Mouse (Mus musculus) cortical plate, adult 2 months (tissue): ENCODE results near the gene Gapt. TPM values are rescaled to one million over a fixed set of nuclear protein-coding genes. Genes with fewer than 3 reads are reported as not detected.
"Not testable (repeated sequence)": the region's sequence is repeated elsewhere in the genome, so short reads cannot be mapped to it uniquely, and the experiment has no call there.

Experiments used
- H3K27ac ChIP-seq: fragments of 200-500 bp; 2 replicates; pipeline ENCODE4 v1.5.1; 2012; ENCODE audit warnings: low read length, control low read depth, inconsistent platforms; ENCODE audit not compliant: insufficient read depth
- H3K4me1 ChIP-seq: fragments of 200-500 bp; 2 replicates; pipeline ENCODE4 v1.6.1; 2011; ENCODE audit warnings: low read length; ENCODE audit not compliant: control insufficient read depth, insufficient read depth
- H3K4me3 ChIP-seq: fragments of 200-500 bp; 2 replicates; pipeline ENCODE4 v1.5.1; 2011; ENCODE audit warnings: mild to moderate bottlenecking, low read length, control low read depth; ENCODE audit not compliant: insufficient read depth
- CTCF ChIP-seq: fragments of 200-500 bp; IDR thresholded peaks from 2 replicates; pipeline ENCODE4 v1.5.1; 2011; ENCODE audit warnings: mild to moderate bottlenecking, control low read depth, low read length; ENCODE audit not compliant: insufficient read depth; ENCODE audit errors: extremely low read depth
- POLR2A ChIP-seq: fragments of 200-500 bp; IDR thresholded peaks from 2 replicates; pipeline ENCODE4 v1.6.1; 2011; ENCODE audit warnings: mild to moderate bottlenecking, low read length, control low read depth; ENCODE audit not compliant: insufficient read depth; ENCODE audit errors: extremely low read depth
- polyA plus RNA-seq: library from polyadenylated mRNA; depleted of rRNA; stranded (reverse); fragments of >200 nt; gene quantifications from 2 replicates; pipeline ENCODE4 v1.2.3, GENCODE M21; 2012

Gene Gapt
- polyA plus RNA-seq, 1 experiment = not detected

DNA sequence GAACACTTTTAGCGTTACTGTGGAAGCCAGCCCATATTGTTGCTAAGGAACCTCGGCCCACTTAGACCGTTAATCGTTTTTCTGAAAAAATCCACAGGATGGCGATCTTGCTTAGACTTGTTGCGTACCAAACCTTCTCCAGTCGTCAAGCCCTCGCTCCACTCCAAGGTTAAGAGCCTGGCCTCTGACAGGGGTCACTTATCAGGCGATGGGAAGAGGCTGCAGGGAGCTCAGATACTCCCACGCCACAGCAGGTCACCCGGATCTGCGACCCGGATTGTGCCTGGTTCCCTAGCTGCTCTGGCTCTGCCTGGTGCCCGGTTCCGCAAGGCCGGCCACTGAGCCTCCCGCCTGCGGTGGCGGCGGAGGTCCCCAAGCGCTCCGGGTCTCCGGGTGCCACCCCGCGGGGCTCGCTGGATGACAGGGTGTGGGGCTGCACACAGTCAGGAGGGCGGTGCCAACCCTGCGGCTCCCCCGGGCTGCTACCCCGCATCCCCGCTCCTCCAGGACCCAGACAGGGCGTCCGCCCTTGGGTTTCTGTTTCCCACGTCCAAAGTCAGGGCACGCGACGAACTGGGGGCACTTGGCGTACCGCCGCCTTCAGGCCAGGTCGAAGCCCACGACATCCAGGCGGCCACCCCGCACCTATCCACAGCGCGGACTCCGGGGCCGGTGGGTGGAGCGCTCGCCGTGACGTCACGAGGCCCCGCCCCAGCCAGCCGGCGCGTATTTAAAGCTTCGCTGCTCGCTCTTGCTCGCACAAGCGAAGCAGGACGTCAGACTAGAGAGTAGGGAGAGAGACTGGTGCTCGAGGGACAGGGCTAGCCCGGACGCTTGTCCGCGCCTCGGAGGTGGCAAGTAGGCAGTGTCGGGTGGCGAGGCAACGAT lies 37.5 kb upstream of the Gapt start, which contains the start of gene Plk2:
Gene Plk2 (plus strand): TSS at position 756 of the 888 bp plus-strand sequence.
- Histone ChIP-seq H3K4me1 (no peaks in the 10 kb centered on the region), H3K27ac (peak within 1 kb of the TSS; percentile 98), H3K4me3 (peak within 1 kb of the TSS; percentile 96)
- peak; percentile 100 for TF ChIP-seq POLR2A
- peak; percentile 62; the same call in 1 of the 2 replicates for TF ChIP-seq CTCF

DNA sequence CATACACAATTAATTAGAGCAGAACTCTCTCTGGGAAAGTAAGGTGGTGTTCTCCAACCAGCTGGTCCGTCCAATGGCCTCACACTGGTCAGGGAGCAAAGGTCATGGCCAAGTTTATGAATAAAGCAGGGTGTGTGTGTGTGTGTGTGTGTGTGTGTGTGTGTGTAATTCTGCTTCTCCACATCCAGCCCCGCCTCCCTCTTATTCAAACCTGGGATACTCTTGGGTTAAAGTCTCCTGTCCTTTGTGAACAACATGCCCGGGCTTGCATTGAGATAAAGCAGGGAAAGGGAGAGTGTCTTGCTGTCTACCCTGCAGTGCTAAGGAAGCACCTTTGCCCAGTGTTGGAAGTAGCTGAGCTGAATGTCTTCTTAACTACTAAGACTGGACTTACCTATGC lies 35.6 kb upstream of the Gapt start:
- H3K27ac ChIP-seq = no peak overlapping the region

DNA sequence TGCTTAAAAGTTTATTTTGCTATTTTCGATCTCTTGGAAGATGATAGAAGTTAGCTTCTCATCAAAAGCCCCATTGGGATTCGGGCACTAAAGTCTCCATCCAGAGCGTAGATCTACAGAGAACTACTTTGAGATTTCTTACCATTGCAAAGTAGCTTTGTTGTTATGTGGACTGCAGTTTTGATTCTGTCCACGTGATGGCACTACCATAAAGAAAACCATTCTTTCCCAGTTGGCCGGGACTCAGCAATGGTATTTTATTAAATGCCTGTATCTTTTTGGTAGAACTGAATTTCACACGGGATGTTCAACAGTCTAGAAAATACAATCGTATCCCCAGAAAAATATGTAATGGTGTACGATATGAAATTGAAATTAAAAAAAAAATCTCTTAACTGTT lies 35.2 kb upstream of the Gapt start:
- TF ChIP-seq CTCF (peak; percentile 54; the same call in 1 of the 2 replicates), POLR2A (no peak)
- Histone ChIP-seq H3K27ac (no peak overlapping the region), H3K4me3 (no peak overlapping the region), H3K4me1 (no peaks in the 10 kb centered on the region)

More for the DNA sequence above, 35.6 kb upstream of the Gapt start:
- no peaks in the 10 kb centered on the region for H3K4me1 ChIP-seq
- H3K4me3 ChIP-seq = no peak overlapping the region
- TF ChIP-seq CTCF = no peak

DNA sequence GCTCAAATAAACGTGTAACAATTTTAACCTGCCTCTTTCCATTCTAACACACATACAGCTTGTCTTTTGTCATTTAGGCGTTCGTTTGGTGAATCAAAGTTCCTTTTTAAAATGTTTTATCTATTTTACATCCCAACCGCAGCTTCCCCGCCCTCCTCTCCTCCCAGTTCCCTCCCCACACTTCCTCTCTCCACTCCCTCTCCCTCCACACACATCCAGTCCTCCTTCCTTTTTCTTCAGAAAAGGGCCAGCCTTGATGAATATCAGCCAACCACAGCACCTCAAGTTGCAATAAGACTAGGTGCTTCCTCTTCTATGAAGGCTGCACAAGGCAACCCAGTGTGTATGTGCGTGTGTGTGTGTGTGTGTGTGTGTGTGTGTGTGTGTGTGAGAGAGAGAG lies 27.5 kb upstream of the Gapt start:
- H3K27ac ChIP-seq = no peak overlapping the region

DNA sequence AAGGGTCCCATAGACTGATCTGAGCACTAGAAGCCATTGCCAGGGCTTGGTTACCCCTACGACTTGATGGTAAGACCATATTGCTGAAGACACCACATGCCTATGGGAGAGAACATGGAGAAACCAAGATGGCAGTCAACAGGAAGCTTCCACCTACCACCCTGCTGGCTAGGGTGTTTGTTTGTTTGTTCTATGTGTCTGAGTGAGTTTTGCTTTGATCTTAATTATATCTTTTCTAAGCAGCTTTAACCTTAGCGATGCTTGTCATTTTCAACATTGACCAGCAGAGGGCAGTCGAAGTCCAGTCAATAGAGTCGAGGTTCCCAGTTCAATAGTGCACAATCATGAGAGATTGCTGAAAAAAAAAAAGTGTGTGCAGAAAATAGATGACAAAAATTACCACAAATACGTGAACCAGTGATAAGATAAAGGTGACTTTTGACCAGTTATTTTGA lies 25.5 kb upstream of the Gapt start:
- TF ChIP-seq CTCF (peak; percentile 71), POLR2A (no peak)
- Histone ChIP-seq H3K4me1 (no peaks in the 10 kb centered on the region), H3K4me3 (no peak overlapping the region), H3K27ac (no peak overlapping the region)

More for the DNA sequence above, 27.5 kb upstream of the Gapt start:
- Histone ChIP-seq H3K4me3 (no peak overlapping the region), H3K4me1 (no peaks in the 10 kb centered on the region)
- TF ChIP-seq POLR2A = no peak
- TF ChIP-seq CTCF = no peak

DNA sequence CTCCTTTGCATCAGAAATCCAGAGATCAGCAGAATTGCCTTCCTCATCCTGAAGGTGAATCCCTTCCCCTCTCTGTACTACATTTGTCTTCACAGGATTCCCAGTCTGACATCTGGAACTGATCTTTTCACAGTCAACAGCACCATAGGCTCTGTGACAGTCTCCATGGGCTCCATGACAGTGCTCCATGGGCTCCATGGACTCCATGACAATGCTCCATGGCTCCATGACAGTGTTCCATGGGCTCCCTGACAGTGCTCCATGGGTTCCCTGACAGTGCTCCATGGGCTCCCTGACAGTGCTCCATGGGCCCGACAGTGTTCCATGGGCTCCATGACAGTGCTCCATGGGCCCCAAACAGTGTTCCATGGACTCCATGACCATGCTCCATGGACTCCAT lies 12.7 kb upstream of the Gapt start:
- Histone ChIP-seq H3K27ac (no peak overlapping the region), H3K4me1 (no peaks in the 10 kb centered on the region), H3K4me3 (no peak overlapping the region)
- TF ChIP-seq CTCF (no peak), POLR2A (no peak)

DNA sequence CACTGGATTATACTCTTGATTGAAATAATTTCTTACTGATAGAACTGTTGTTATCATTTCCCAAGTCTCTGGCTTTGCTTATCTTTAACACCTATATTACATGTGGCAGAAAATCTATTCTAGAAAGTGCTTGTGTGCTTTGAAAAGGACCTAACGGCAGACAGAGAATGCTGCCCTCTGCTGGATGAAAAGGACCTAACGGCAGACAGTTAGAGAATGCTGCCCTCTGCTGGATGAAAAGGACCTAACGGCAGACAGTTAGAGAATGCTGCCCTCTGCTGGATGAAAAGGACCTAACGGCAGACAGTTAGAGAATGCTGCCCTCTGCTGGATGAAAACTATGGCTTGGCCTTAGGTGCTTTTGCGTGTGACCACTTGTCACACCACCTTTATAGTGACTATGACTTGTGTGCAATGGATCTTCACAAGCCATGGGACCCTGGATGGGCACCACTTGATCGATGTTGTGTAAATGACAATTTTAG lies 11.6 kb upstream of the Gapt start:
- TF ChIP-seq CTCF = peak; percentile 100
- H3K27ac ChIP-seq, H3K4me3 ChIP-seq, H3K4me1 ChIP-seq: not testable (repeated sequence)

DNA sequence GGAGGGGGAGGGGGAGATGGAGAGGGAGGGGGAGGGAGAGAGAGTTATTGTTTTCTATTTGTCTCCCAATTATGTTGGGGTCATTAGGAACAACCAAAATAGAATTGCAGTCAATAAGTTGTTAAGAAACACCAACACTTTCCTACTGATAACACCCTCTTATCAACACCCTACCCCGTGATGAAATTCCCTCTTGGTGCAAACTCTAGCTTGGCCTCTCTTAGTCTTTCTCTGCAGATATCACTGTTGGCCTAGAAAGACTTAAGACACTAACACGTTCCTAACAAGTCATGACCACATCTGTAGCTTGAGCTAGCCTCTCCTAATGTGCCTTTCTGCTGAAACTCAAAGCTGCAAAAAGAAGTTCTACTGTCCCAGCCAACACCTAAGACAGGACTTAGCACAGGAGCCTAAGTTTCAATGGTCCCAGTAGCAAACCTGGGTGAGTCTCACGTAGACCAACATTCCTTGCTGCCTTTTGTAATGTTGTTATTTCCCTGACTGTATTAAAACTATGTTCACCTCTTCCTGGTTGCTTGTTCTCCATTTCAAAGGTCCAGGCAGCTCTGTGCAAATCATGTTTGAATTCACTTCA lies 11.1 kb upstream of the Gapt start:
- TF ChIP-seq CTCF (no peak), POLR2A (no peak)
- Histone ChIP-seq H3K27ac (no peak overlapping the region), H3K4me3 (no peak overlapping the region), H3K4me1 (no peaks in the 10 kb centered on the region)

DNA sequence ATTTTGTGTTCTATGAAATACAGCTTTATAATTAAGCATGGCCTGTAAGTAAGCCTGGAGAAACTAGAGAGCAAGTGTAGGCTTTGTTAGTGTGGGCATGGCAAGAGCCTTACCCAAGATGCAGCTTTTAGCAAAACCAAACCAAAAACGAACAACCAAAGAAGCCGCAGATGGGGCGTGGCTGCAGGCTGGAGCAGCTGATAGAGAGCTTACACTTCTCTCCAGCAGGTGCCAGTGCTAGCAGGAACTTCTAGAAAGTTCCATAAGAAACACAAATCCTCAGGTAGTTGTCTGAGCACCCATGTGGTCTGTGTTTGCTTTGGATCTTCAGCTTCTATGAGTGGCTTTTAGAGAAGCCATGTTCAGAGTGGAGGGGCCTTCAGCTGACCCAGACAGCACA lies 9.5 kb upstream of the Gapt start:
- TF ChIP-seq CTCF = no peak
- no peak for TF ChIP-seq POLR2A
- no peak overlapping the region for H3K27ac ChIP-seq
- H3K4me3 ChIP-seq = no peak overlapping the region
- no peaks in the 10 kb centered on the region for H3K4me1 ChIP-seq

DNA sequence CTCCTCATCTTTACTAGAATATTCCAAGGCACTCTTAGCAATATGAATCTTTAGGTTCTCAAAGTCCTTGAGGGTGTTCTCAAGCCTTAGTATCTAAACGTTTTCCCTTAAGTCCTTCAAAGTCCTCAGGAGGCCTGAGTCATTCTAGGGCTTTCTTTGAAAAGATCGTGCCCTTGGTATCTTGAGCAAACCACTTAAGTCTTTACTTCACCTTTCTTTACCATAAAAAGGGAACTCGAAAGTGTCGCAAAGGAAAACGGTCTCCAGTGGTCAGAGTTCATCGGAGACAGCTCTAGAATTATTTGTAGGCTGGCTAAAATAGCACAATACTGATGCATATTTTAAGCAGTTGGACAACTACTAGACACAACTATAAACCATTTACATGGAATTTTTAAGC lies 6.7 kb upstream of the Gapt start:
- Histone ChIP-seq H3K27ac (no peak overlapping the region), H3K4me3 (no peak overlapping the region), H3K4me1 (no peaks in the 10 kb centered on the region)
- no peak for TF ChIP-seq CTCF
- TF ChIP-seq POLR2A = no peak
